Mouse (Mus musculus): Measurements from ENCODE around the gene Pfkm. TPM values are rescaled to one million over a fixed set of nuclear protein-coding genes. Genes with fewer than 3 reads are reported as not detected.

Pfkm gene
- polyA plus RNA-seq, 1 experiment = 3.1 TPM

- Histone ChIP-seq H3K4me3 (replicated peaks) (peak overlapping the region; percentile 75), H3K27me3 (ENCODE audit: control insufficient read depth) (no peaks in the 10 kb centered on the region), H3K9me3 (ENCODE audit: control insufficient read depth, low read length) (no peaks in the 10 kb centered on the region), H3K36me3 (ENCODE audit: control insufficient read depth) (peaks cover 35% of the 10 kb centered on the region), H3K4me1 (ENCODE audit: control insufficient read depth) (peaks cover 64% of the 10 kb centered on the region)
- TF ChIP-seq TAL1 (IDR thresholded peaks at IDR 0.05; ENCODE audit: low read length) (no peak), GATA1 (IDR thresholded peaks at IDR 0.05; ENCODE audit: low read length) (no peak; the same call in 1 of the 2 replicates)
Measured at GRCm38 (mm10) chr15:98108297-98109152, 16.1 kb downstream of the Pfkm start.

DNA sequence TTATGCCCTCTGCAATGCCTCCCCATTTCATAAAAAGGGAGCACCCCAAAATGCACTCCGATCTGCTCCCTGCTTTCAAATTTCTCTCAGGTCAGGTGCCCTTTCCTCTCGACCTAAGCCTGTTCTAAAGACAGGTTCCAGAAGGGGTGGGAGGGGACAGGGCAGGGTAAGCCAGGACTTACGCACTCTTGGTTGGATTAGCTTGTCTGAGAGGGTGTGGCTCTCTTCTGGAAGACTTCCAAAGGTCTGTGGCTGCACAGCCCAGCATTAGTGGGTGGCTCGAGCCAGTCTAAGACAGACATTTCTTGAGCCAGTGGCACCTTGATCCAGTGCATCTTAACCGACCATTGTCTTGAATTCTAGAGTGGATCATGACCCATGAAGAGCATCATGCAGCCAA is 19.4 kb downstream of the Pfkm start:
- TF ChIP-seq TAL1 (IDR thresholded peaks at IDR 0.05; ENCODE audit: low read length) = no peak
- no peak for TF ChIP-seq GATA1 (IDR thresholded peaks at IDR 0.05; ENCODE audit: low read length)
- H3K36me3 ChIP-seq (ENCODE audit: control insufficient read depth) = peaks cover 45% of the 10 kb centered on the region
- H3K4me1 ChIP-seq (ENCODE audit: control insufficient read depth) = peaks cover 84% of the 10 kb centered on the region
- H3K4me3 ChIP-seq (replicated peaks) = no peak overlapping the region
- H3K27me3 ChIP-seq (ENCODE audit: control insufficient read depth) = no peaks in the 10 kb centered on the region
- H3K9me3 ChIP-seq (ENCODE audit: control insufficient read depth, low read length) = no peaks in the 10 kb centered on the region

DNA sequence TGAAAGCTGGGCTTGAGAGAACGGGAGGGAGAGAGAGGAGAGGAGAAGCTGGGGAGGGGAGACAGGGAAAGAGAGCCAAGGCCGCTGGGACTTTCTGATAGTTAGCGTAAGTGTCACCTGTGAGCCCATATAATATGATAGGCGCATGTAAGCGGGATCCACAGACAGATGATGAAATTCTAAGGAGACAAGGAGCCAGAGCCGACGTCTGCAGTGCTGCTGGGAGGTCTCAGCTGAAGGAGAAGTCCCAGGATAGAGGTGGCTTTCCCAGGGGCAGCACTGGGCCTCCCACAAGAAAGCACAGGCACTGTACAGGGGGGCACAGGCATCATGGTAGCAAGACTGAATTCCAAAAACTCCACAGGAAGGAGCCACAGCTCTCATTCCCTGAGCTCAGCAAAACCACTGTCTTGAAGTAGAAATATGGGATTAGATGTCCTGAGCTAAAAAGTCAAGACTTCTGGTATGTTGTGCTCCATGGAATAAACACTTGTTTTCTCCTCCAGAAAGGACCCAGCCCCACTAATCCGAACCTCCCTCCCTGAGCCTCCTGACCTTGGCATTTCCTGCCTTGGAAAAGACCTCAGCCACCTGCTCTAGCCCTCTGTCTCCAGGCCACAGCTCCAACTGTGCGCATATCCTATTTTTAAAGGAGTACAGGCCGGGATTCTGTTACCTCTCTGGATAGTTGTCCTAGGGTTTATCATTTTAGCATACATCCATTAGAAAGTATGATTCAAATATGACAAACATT is 21.9 kb downstream of the Pfkm start:
- no peak overlapping the region for H3K4me3 ChIP-seq (replicated peaks)
- H3K36me3 ChIP-seq (ENCODE audit: control insufficient read depth) = peaks cover 67% of the 10 kb centered on the region
- H3K9me3 ChIP-seq (ENCODE audit: control insufficient read depth, low read length) = no peaks in the 10 kb centered on the region
- TF ChIP-seq TAL1 (IDR thresholded peaks at IDR 0.05; ENCODE audit: low read length) = no peak
- H3K27me3 ChIP-seq (ENCODE audit: control insufficient read depth) = no peaks in the 10 kb centered on the region
- peaks cover 75% of the 10 kb centered on the region for H3K4me1 ChIP-seq (ENCODE audit: control insufficient read depth)

- peaks cover 72% of the 10 kb centered on the region for H3K36me3 ChIP-seq (ENCODE audit: control insufficient read depth)
- H3K27me3 ChIP-seq (ENCODE audit: control insufficient read depth) = no peaks in the 10 kb centered on the region
- H3K4me3 ChIP-seq (replicated peaks) = no peak overlapping the region
- H3K4me1 ChIP-seq (ENCODE audit: control insufficient read depth) = peaks cover 66% of the 10 kb centered on the region
- no peak for TF ChIP-seq GATA1 (IDR thresholded peaks at IDR 0.05; ENCODE audit: low read length)
- TF ChIP-seq TAL1 (IDR thresholded peaks at IDR 0.05; ENCODE audit: low read length) = no peak
- no peaks in the 10 kb centered on the region for H3K9me3 ChIP-seq (ENCODE audit: control insufficient read depth, low read length)
Measured at GRCm38 (mm10) chr15:98114852-98115778, 22.7 kb downstream of the Pfkm start.

- H3K36me3 ChIP-seq (ENCODE audit: control insufficient read depth) = peaks cover 77% of the 10 kb centered on the region
- TF ChIP-seq TAL1 (IDR thresholded peaks at IDR 0.05; ENCODE audit: low read length) (no peak), GATA1 (IDR thresholded peaks at IDR 0.05; ENCODE audit: low read length) (no peak)
Measured at GRCm38 (mm10) chr15:98115779-98116163, 23.4 kb downstream of the Pfkm start.

GRCm38 (mm10) chr15:98116287-98116686 is 23.9 kb downstream of the Pfkm start:
- H3K4me3 ChIP-seq (replicated peaks) = peak overlapping the region; percentile 44
- no peaks in the 10 kb centered on the region for H3K9me3 ChIP-seq (ENCODE audit: control insufficient read depth, low read length)
- no peaks in the 10 kb centered on the region for H3K27me3 ChIP-seq (ENCODE audit: control insufficient read depth)
- TF ChIP-seq GATA1 (IDR thresholded peaks at IDR 0.05; ENCODE audit: low read length) (peak; percentile 17; the same call in 1 of the 2 replicates), TAL1 (IDR thresholded peaks at IDR 0.05; ENCODE audit: low read length) (peak; percentile 69)
- peaks cover 82% of the 10 kb centered on the region for H3K36me3 ChIP-seq (ENCODE audit: control insufficient read depth)
- peaks cover 56% of the 10 kb centered on the region for H3K4me1 ChIP-seq (ENCODE audit: control insufficient read depth)

More at GRCm38 (mm10) chr15:98115779-98116163, 23.4 kb downstream of the Pfkm start:
- Histone ChIP-seq H3K27me3 (ENCODE audit: control insufficient read depth) (no peaks in the 10 kb centered on the region), H3K9me3 (ENCODE audit: control insufficient read depth, low read length) (no peaks in the 10 kb centered on the region), H3K4me3 (replicated peaks) (peak overlapping the region; percentile 44), H3K4me1 (ENCODE audit: control insufficient read depth) (peaks cover 61% of the 10 kb centered on the region)

DNA sequence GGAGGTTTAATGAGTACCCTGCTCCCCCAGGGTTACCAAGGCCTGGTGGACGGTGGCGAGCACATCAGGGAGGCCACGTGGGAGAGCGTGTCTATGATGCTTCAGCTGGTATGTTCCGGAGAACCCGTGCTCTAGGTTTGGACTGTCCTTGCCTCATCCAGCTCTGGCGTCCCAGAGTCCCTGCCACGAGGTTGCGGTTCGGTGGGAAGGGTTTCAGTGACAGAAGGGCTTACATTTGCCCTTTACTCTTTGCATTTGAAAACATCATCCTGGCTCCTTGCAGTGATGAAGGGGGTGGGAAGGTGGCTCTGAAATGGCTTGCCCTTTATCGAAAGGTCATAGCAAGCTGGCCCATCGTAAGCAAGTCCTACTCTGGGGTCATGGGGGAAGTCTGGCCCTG is 27.0 kb downstream of the Pfkm start:
- Histone ChIP-seq H3K9me3 (ENCODE audit: control insufficient read depth, low read length) (no peaks in the 10 kb centered on the region), H3K27me3 (ENCODE audit: control insufficient read depth) (no peaks in the 10 kb centered on the region), H3K4me1 (ENCODE audit: control insufficient read depth) (peaks cover 38% of the 10 kb centered on the region), H3K4me3 (replicated peaks) (no peak overlapping the region), H3K36me3 (ENCODE audit: control insufficient read depth) (peaks cover 89% of the 10 kb centered on the region)
- no peak for TF ChIP-seq GATA1 (IDR thresholded peaks at IDR 0.05; ENCODE audit: low read length)
- no peak for TF ChIP-seq TAL1 (IDR thresholded peaks at IDR 0.05; ENCODE audit: low read length)

DNA sequence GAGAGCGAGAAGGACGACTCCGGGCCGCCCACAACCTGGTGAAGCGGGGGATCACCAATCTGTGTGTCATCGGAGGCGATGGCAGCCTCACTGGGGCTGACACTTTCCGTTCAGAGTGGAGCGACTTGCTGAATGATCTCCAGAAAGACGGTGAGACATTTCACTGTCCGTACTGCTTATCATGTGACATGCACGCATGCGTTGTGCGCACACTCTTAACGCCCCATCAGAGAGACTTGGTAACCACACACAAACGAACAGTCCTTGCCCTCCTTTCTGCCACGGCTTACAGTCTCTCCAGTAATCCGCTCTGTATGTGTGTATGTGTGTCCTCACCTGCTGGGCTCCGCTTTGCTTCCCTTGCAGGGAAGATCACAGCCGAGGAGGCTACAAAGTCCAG is 28.4 kb downstream of the Pfkm start:
- Histone ChIP-seq H3K36me3 (ENCODE audit: control insufficient read depth) (peaks cover 91% of the 10 kb centered on the region), H3K27me3 (ENCODE audit: control insufficient read depth) (no peaks in the 10 kb centered on the region), H3K4me3 (replicated peaks) (no peak overlapping the region), H3K4me1 (ENCODE audit: control insufficient read depth) (peaks cover 25% of the 10 kb centered on the region), H3K9me3 (ENCODE audit: control insufficient read depth, low read length) (no peaks in the 10 kb centered on the region)
- TF ChIP-seq TAL1 (IDR thresholded peaks at IDR 0.05; ENCODE audit: low read length) (no peak), GATA1 (IDR thresholded peaks at IDR 0.05; ENCODE audit: low read length) (no peak)
